Mouse (Mus musculus) common myeloid progenitor, adult 5-6 weeks (primary cell): Measurements from ENCODE around the gene Asna1. TPM values are rescaled to one million over a fixed set of nuclear protein-coding genes. Genes with fewer than 3 reads are reported as not detected.

Source experiments
- ATAC-seq: replicated peaks from 2 replicates; pipeline ENCODE4 v1.8.0; 2016; ENCODE audit warnings: low read depth, mild to moderate bottlenecking, moderate TSS enrichment, inconsistent platforms; ENCODE audit not compliant: poor library complexity, severe bottlenecking
- total RNA-seq: library from RNA; stranded (forward); fragments of 200-1000, 187-1606 nt; gene quantifications from 2 replicates; pipeline ENCODE4 v1.2.3, GENCODE M21; 2017

Gene Asna1
- total RNA-seq, 1 experiment from 2014 or later = 52.3 TPM

GRCm38 (mm10) chr8:85035728-85036310 lies 10.7 kb upstream of the Asna1 start:
- ATAC-seq = 0 out of 2 replicates have a peak, but pooled peaks have one; percentile 12

- no peak for ATAC-seq
Observed at GRCm38 (mm10) chr8:85035165-85035727, 10.2 kb upstream of the Asna1 start.

GRCm38 (mm10) chr8:85034764-85035163 lies 9.7 kb upstream of the Asna1 start:
- ATAC-seq = peak; percentile 31

GRCm38 (mm10) chr8:85033867-85034266 lies 8.8 kb upstream of the Asna1 start:
- ATAC-seq = no peak

- ATAC-seq = no peak
Observed at GRCm38 (mm10) chr8:85032622-85033311, 7.7 kb upstream of the Asna1 start.

- no peak for ATAC-seq
Observed at GRCm38 (mm10) chr8:85029271-85029670, 4.2 kb upstream of the Asna1 start.

GRCm38 (mm10) chr8:85027922-85028321 lies 2.8 kb upstream of the Asna1 start:
- no peak for ATAC-seq

- no peak for ATAC-seq
Observed at GRCm38 (mm10) chr8:85027516-85027855, 2.4 kb upstream of the Asna1 start.

- peak; percentile 80 for ATAC-seq
Observed at GRCm38 (mm10) chr8:85026670-85027515, 1.8 kb upstream of the Asna1 start, which contains the start of gene Trir. Trir (plus strand) TSS chr8:85026823.

- ATAC-seq = no peak
Observed at GRCm38 (mm10) chr8:85023846-85024245, 1.2 kb downstream of the Asna1 start.

- ATAC-seq = no peak
Observed at GRCm38 (mm10) chr8:85021514-85022055, 3.5 kb downstream of the Asna1 start.

GRCm38 (mm10) chr8:85017209-85017608 lies 7.9 kb downstream of the Asna1 start:
- no peak for ATAC-seq

- ATAC-seq = no peak
Observed at GRCm38 (mm10) chr8:85016724-85017123, 8.4 kb downstream of the Asna1 start.

GRCm38 (mm10) chr8:85014431-85014830 lies 10.7 kb downstream of the Asna1 start, which contains the start of gene Best2:
Best2 (minus strand) TSS chr8:85014531.
- no peak for ATAC-seq

GRCm38 (mm10) chr8:85013230-85013840 lies 11.7 kb downstream of the Asna1 start:
- peak; percentile 94 for ATAC-seq

GRCm38 (mm10) chr8:85011242-85011641 lies 13.8 kb downstream of the Asna1 start:
- ATAC-seq = no peak

- peak; percentile 77 for ATAC-seq
Observed at GRCm38 (mm10) chr8:85007686-85008085, 17.4 kb downstream of the Asna1 start.

GRCm38 (mm10) chr8:84997649-84998295 lies 27.3 kb downstream of the Asna1 start:
- ATAC-seq = peak; percentile 100

GRCm38 (mm10) chr8:84996978-84997377 lies 28.1 kb downstream of the Asna1 start:
- no peak for ATAC-seq
